Mouse (Mus musculus) olfactory bulb, adult 2 months (tissue): ENCODE measurements around the gene Syk.

ENCODE experiments used
- CTCF ChIP-seq: fragments of 200-500 bp; IDR thresholded peaks from 2 replicates; pipeline ENCODE4 v1.5.1; 2012; ENCODE audit warnings: low read depth, mild to moderate bottlenecking, low read length, moderate library complexity; ENCODE audit not compliant: insufficient read depth
- POLR2A ChIP-seq: fragments of 200-500 bp; IDR thresholded peaks from 2 replicates; pipeline ENCODE4 v1.6.1; 2012; ENCODE audit warnings: mild to moderate bottlenecking, low read depth, low read length, moderate library complexity; ENCODE audit not compliant: insufficient read depth

GRCm38 (mm10) chr13:52624038-52624437 is 41.1 kb downstream of the Syk start:
- TF ChIP-seq CTCF, result no peak
- TF ChIP-seq POLR2A, result no peak
